Mouse (Mus musculus) kidney, postnatal 0 days (tissue): ENCODE measurements at regions not wholly inside any gene's neighbourhood (a gene's known extent, or its start where the extent isn't known, plus 50 kb on each side); places are given as distances from the start of the nearest gene placed in this dataset.
"Not testable (repeated sequence)": the region's sequence is repeated elsewhere in the genome, so short reads cannot be mapped to it uniquely, and the experiment has no call there.

Source experiments
- ATAC-seq: fragments of 200-750 bp; cut with Nextera tagmentation; replicated peaks from 2 replicates; pipeline ENCODE4 v1.8.0; 2017; ENCODE audit warnings: low read depth, moderate number of reproducible peaks, moderate TSS enrichment, moderate library complexity; ENCODE audit not compliant: low FRiP score
- DNase-seq: peaks from one replicate; pipeline ENCODE4 v3.0.0-alpha.2; 2016; ENCODE audit warnings: low spot score
- H3K27ac ChIP-seq: fragments of 300-500 bp; sonication (generic); 2 replicates; pipeline ENCODE4 v1.5.1; 2014; ENCODE audit warnings: mild to moderate bottlenecking
- H3K27me3 ChIP-seq: fragments of 300-500 bp; sonication (generic); 2 replicates; pipeline ENCODE4 v1.6.1; 2014; ENCODE audit warnings: low read length, mixed read lengths; ENCODE audit not compliant: insufficient read depth
- H3K36me3 ChIP-seq: fragments of 300-500 bp; sonication (generic); 2 replicates; pipeline ENCODE4 v1.6.1; 2014; ENCODE audit warnings: low read length, mixed read lengths; ENCODE audit not compliant: insufficient read depth
- H3K4me1 ChIP-seq: fragments of 300-500 bp; sonication (generic); replicated peaks from 2 replicates; pipeline ENCODE4 v1.6.1; 2014; ENCODE audit warnings: antibody characterized with exemption, low read length, mixed read lengths; ENCODE audit not compliant: insufficient read depth
- H3K4me2 ChIP-seq: fragments of 300-500 bp; sonication (generic); 2 replicates; pipeline ENCODE4 v1.6.1; 2014; ENCODE audit warnings: mild to moderate bottlenecking, low read length, moderate library complexity, mixed read lengths
- H3K4me3 ChIP-seq: fragments of 300-500 bp; sonication (generic); replicated peaks from 2 replicates; pipeline ENCODE4 v1.5.1; 2014; ENCODE audit warnings: low read depth, low read length
- H3K9ac ChIP-seq: fragments of 300-500 bp; sonication (generic); 2 replicates; pipeline ENCODE4 v1.6.1; 2014; ENCODE audit warnings: low read depth, low read length
- H3K9me3 ChIP-seq: fragments of 300-500 bp; sonication (generic); replicated peaks from 2 replicates; pipeline ENCODE4 v1.6.1; 2016; ENCODE audit warnings: low read length, inconsistent platforms, mixed read lengths
- CTCF ChIP-seq: IDR thresholded peaks from 2 replicates; pipeline ENCODE4 v1.5.1; 2016; ENCODE audit warnings: antibody characterized with exemption, low read depth, mild to moderate bottlenecking, moderate library complexity
- WGBS: fragments of 180-500 bp; shearing (Covaris S2); extraction: QIAGEN DNeasy Blood & Tissue Kit; methylation state at CpG from one replicate; pipeline ENCODE4 v1.1.7; 2014; 5-methylcytosine and 5-hydroxymethylcytosine counted together

DNA sequence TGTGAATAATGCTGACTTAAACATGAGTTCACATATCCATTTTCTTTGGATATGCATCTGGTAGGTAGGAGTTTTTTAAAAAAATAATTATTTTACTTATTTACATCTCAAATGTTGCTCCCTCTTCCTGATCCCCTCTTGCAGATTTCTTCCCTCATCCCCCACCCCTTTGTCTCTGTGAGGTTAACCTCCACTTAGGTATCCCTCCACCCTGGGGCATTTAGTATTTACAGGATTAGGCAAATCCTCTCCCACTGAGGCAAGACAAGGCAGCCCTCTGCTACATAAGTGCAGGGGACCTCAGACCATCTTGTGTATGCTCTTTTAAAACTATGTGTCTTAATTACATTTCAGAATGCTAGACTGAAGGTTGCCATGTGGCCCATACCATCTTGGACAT is 155.2 kb upstream of the Shcbp1 start:
- no peak for ATAC-seq
- Histone ChIP-seq H3K9me3 (no peaks in the 10 kb centered on the region), H3K4me3 (no peak overlapping the region)

DNA sequence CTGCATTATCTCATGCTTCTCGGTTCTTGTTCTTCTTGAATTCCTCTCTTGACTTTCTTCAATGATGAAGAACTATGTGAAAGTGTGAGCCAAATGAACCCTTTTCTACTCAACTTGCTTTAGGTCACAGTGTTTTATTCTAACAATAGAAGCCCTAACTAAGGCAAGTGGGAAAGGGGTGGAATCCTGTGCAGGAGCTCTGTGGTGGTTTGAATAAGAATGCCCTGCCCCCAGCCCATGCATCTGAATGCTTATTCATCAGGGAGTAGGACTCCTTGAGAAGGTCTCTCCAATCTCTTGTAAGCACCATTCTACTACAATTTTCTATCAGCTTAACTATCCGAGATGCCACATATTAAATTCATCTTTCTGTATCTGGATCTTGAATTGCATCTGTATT is 154.7 kb upstream of the Shcbp1 start:
- no peaks in the 10 kb centered on the region for H3K36me3 ChIP-seq
- H3K4me2 ChIP-seq = no peak overlapping the region
- WGBS = 70% methylated on average over 2 of the region's 2 CpGs
- no peak overlapping the region for H3K4me3 ChIP-seq
- no peak for ATAC-seq
- no peak for TF ChIP-seq CTCF
- no peak overlapping the region for H3K9ac ChIP-seq
- H3K27me3 ChIP-seq = no peaks in the 10 kb centered on the region
- no peak for DNase-seq
- no peaks in the 10 kb centered on the region for H3K4me1 ChIP-seq
- no peak overlapping the region for H3K27ac ChIP-seq
- no peaks in the 10 kb centered on the region for H3K9me3 ChIP-seq

More for the DNA sequence above, 155.2 kb upstream of the Shcbp1 start:
- TF ChIP-seq CTCF = no peak
- Histone ChIP-seq H3K4me2 (no peak overlapping the region), H3K27me3 (no peaks in the 10 kb centered on the region), H3K9ac (no peak overlapping the region), H3K4me1 (no peaks in the 10 kb centered on the region), H3K36me3 (no peaks in the 10 kb centered on the region), H3K27ac (no peak overlapping the region)
- no peak for DNase-seq

DNA sequence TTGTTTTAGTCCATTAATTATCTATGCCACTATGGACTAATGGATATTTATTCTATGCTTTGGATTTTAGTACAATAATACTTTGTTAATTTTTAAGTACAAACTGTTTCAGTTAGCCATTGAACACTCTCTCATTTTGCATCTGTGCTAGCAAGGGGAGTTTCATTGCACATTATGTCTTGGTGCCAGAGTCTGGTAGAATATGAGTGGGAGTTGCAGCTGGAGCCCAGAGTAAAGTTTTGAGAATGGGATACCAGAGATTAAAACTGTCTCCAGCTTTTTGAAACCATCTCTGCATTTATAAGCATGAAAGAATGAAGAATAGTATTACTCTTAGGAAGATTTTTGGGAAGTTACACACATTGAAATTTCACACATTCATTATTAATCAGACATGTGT is 137.1 kb upstream of the Shcbp1 start:
- Histone ChIP-seq H3K9ac (no peak overlapping the region), H3K9me3 (no peaks in the 10 kb centered on the region), H3K4me1 (no peaks in the 10 kb centered on the region), H3K4me2 (no peak overlapping the region), H3K36me3 (no peaks in the 10 kb centered on the region), H3K4me3 (no peak overlapping the region), H3K27ac (no peak overlapping the region), H3K27me3 (no peaks in the 10 kb centered on the region)
- ATAC-seq (no peak), DNase-seq (no peak)
- no peak for TF ChIP-seq CTCF

DNA sequence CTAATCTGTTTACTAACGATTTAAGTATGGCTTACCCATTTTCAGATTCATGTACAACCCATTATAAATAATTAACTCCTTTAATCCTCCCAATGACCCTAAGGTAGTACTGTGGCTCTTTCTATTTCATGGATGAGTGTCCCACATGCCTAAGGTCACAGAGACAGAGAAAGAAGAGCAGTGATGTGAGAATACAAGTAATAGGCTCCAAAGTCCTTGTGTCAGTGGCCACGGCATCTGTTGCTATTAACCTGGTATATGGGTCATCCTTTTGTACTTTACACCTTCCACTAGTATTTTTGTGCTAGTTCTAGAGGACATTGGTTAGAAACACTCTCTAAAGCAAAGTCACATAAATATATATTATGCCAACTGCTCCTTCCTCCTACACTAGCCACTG is 115.7 kb upstream of the Shcbp1 start:
- ATAC-seq (peak; percentile 88), DNase-seq (peak; percentile 6)
- WGBS = 69% methylated on average over 2 of the region's 2 CpGs

DNA sequence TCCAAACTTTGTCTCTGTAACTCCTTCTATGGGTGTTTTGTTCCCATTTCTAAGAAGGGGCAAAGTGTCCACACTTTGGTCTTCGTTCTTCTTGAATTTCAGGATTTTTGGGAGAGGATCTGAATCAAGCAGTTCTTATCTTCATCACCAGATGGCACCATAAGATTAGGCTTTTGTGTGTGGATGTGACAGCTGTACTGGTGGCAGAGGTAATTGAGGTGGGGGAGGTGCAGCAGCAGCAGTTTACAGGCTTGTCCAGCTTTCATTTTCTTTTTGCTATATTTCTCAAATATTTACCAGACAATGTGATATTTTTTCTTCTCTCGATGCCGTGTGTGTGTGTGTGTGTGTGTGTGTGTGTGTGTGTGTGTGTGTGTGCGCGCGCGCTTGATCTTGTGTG is 89.4 kb upstream of the Shcbp1 start:
- not testable (repeated sequence) for H3K4me1 ChIP-seq, H3K9ac ChIP-seq, H3K4me2 ChIP-seq, H3K36me3 ChIP-seq, H3K27me3 ChIP-seq, H3K9me3 ChIP-seq, H3K4me3 ChIP-seq, H3K27ac ChIP-seq
- TF ChIP-seq CTCF = peak; percentile 66
- ATAC-seq = peak; percentile 76
- DNase-seq = peak; percentile 79
- WGBS = 77% methylated on average over 7 of the region's 7 CpGs

More for the DNA sequence above, 115.7 kb upstream of the Shcbp1 start:
- H3K36me3 ChIP-seq = no peaks in the 10 kb centered on the region
- H3K9me3 ChIP-seq = no peaks in the 10 kb centered on the region
- H3K4me2 ChIP-seq = no peak overlapping the region
- no peak overlapping the region for H3K9ac ChIP-seq
- H3K4me3 ChIP-seq = no peak overlapping the region
- no peak for TF ChIP-seq CTCF
- no peak overlapping the region for H3K27ac ChIP-seq
- H3K27me3 ChIP-seq = no peaks in the 10 kb centered on the region
- H3K4me1 ChIP-seq = no peaks in the 10 kb centered on the region

DNA sequence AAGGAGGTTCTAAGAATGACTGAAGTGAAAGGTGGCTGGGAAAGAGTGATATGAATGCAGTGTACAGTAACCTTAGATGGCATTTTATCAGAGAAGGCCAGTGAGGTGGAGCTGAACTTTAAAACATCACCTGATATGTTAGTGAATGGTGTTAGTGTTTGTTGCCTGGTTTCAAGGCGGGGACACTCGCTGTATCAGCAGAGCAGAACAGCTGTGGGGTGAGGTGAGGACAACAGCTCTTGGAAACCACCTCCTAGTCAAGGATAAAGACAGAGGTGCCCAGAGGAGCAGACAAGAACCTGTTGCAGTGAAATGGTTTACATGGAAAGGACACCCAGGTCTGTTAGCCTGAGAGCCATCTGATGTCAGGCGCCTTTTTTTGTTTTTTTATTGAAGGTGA is 59.7 kb upstream of the Shcbp1 start:
- Histone ChIP-seq H3K4me3 (no peak overlapping the region), H3K27ac (no peak overlapping the region), H3K27me3 (no peaks in the 10 kb centered on the region), H3K4me2 (no peak overlapping the region), H3K9me3 (no peaks in the 10 kb centered on the region), H3K9ac (no peak overlapping the region), H3K4me1 (0 out of 2 replicates have a peak, but pooled peaks cover 3% of the 10 kb centered on the region), H3K36me3 (no peaks in the 10 kb centered on the region)
- TF ChIP-seq CTCF = no peak
- DNase-seq (no peak), ATAC-seq (0 out of 2 replicates have a peak, but pooled peaks have one; percentile 25)
- WGBS = 69% methylated on average over 3 of the region's 3 CpGs

DNA sequence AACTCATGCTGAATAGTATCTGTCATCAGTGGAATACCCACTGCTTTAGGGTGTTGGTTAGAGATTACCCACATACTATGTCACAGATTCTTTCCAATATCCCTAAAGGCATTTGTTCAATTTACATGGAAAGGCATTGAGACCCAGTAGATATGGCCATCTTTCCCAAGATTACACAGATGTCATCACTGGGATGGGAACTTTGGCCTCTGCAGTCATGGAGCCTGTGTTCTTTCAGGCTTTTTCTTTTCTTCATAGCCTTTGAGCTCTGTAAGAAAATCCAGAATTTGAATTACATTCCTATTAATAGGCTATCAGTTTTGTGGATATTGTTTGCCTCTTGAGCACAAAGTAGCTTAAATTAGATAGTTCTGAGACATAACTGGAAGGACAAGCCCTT is 59.2 kb upstream of the Shcbp1 start:
- Histone ChIP-seq H3K9me3 (no peaks in the 10 kb centered on the region), H3K27me3 (no peaks in the 10 kb centered on the region), H3K4me2 (no peak overlapping the region), H3K27ac (peak overlapping the region; percentile 70; the same call in 1 of the 2 replicates), H3K4me3 (no peak overlapping the region), H3K9ac (no peak overlapping the region), H3K36me3 (no peaks in the 10 kb centered on the region), H3K4me1 (0 out of 2 replicates have a peak, but pooled peaks cover 3% of the 10 kb centered on the region)
- DNase-seq (no peak), ATAC-seq (no peak)
- no peak for TF ChIP-seq CTCF
